Mouse (Mus musculus) cerebellum, adult (tissue): Measurements from ENCODE around the gene Sult1d1.
"Not testable (repeated sequence)": the region's sequence is repeated elsewhere in the genome, so short reads cannot be mapped to it uniquely, and the experiment has no call there.

Experiments
- ATAC-seq: cut with Nextera tagmentation; 2 replicates; pipeline ENCODE4 v1.9.2; 2017; ENCODE audit warnings: mild to moderate bottlenecking, moderate library complexity, mixed read lengths; ENCODE audit not compliant: insufficient number of reproducible peaks, low FRiP score, low TSS enrichment

Gene Sult1d1

GRCm38 (mm10) chr5:87568845-87569244, at the start of gene Sult1d1:
Gene Sult1d1, minus strand, starts transcription at chr5:87569027.
- no peak for ATAC-seq

- ATAC-seq, result no peak
These were observed 46.2 kb upstream of the Sult1d1 start for GRCm38 (mm10) chr5:87615128-87615390.

GRCm38 (mm10) chr5:87614364-87615127, 45.7 kb upstream of the Sult1d1 start:
- ATAC-seq, result no peak

- ATAC-seq, result no peak
These were observed 32.2 kb upstream of the Sult1d1 start for GRCm38 (mm10) chr5:87601018-87601417.

- no peak for ATAC-seq
These were observed 29.1 kb upstream of the Sult1d1 start for GRCm38 (mm10) chr5:87597891-87598290.

- ATAC-seq, result no peak
These were observed 22.7 kb upstream of the Sult1d1 start, which contains the start of gene Sult1e1 for GRCm38 (mm10) chr5:87591494-87591893. Gene Sult1e1, minus strand, starts transcription at chr5:87591594.

- ATAC-seq, result no peak
These were observed 21.1 kb upstream of the Sult1d1 start for GRCm38 (mm10) chr5:87589916-87590315.

- ATAC-seq, result no peak
These were observed 11.6 kb upstream of the Sult1d1 start for GRCm38 (mm10) chr5:87580389-87580788.

GRCm38 (mm10) chr5:87574174-87574573, 5.3 kb upstream of the Sult1d1 start:
- ATAC-seq, result no peak

- no peak for ATAC-seq
These were observed 4.7 kb upstream of the Sult1d1 start for GRCm38 (mm10) chr5:87573490-87573889.

GRCm38 (mm10) chr5:87572781-87573180, 4.0 kb upstream of the Sult1d1 start:
- ATAC-seq, result no peak

GRCm38 (mm10) chr5:87567306-87567705, 1.5 kb downstream of the Sult1d1 start:
- ATAC-seq, result no peak

- ATAC-seq, result no peak
These were observed 5.9 kb downstream of the Sult1d1 start for GRCm38 (mm10) chr5:87562966-87563365.

GRCm38 (mm10) chr5:87562526-87562925, 6.3 kb downstream of the Sult1d1 start:
- ATAC-seq, result no peak

- ATAC-seq, result no peak
These were observed 8.7 kb downstream of the Sult1d1 start for GRCm38 (mm10) chr5:87560145-87560544.

GRCm38 (mm10) chr5:87550935-87551334, 17.9 kb downstream of the Sult1d1 start:
- ATAC-seq, result no peak

- no peak for ATAC-seq
These were observed 30.7 kb downstream of the Sult1d1 start, which contains the start of gene Sult1b1 for GRCm38 (mm10) chr5:87538111-87538510. Gene Sult1b1, minus strand, starts transcription at chr5:87538195.

- no peak for ATAC-seq
These were observed 32.7 kb downstream of the Sult1d1 start for GRCm38 (mm10) chr5:87535994-87536644.

GRCm38 (mm10) chr5:87532288-87532687, 36.5 kb downstream of the Sult1d1 start:
- no peak for ATAC-seq

GRCm38 (mm10) chr5:87523561-87523960, 45.3 kb downstream of the Sult1d1 start:
- not testable (repeated sequence) for ATAC-seq

GRCm38 (mm10) chr5:87505776-87506458, 62.9 kb downstream of the Sult1d1 start:
- no peak for ATAC-seq
